Mouse (Mus musculus): ENCODE measurements at regions not wholly inside any gene's neighbourhood (a gene's known extent, or its start where the extent isn't known, plus 50 kb on each side); places are given as distances from the start of the nearest gene placed in this dataset.

- TF ChIP-seq EP300 (IDR thresholded peaks at IDR 0.05; ENCODE audit: low read depth): no peak
- no peak for TF ChIP-seq CTCF (IDR thresholded peaks at IDR 0.05; ENCODE audit: low read depth)
- Histone ChIP-seq H3K4me1 (ENCODE audit: insufficient read depth) (0 out of 2 replicates have a peak, but pooled peaks cover 3% of the 10 kb centered on the region), H3K27me3 (ENCODE audit: insufficient read depth, low read length) (no peaks in the 10 kb centered on the region), H3K4me3 (ENCODE audit: low read depth, low read length) (no peak overlapping the region), H3K9me3 (ENCODE audit: low read length) (no peaks in the 10 kb centered on the region), H3K36me3 (replicated peaks; ENCODE audit: insufficient read depth, low read length) (no peaks in the 10 kb centered on the region), H3K4me2 (ENCODE audit: low read depth, low read length) (peak overlapping the region; percentile 44), H3K9ac (replicated peaks) (no peak overlapping the region), H3K27ac (ENCODE audit: low read depth) (no peak overlapping the region)
- DNase-seq (no peak), ATAC-seq (no peak)
- 29% methylated on average over 7 of the region's 7 CpGs for WGBS (ENCODE audit: insufficient replicate concordance)
These were observed 1020.5 kb downstream of the 9330182O14Rik start for GRCm38 (mm10) chr15:41154551-41155151.

GRCm38 (mm10) chr15:41155169-41155638, 1021.0 kb downstream of the 9330182O14Rik start:
- peak overlapping the region; percentile 44 for H3K4me2 ChIP-seq (ENCODE audit: low read depth, low read length)
- ATAC-seq (no peak), DNase-seq (no peak)
- H3K9ac ChIP-seq (replicated peaks): no peak overlapping the region
- H3K36me3 ChIP-seq (replicated peaks; ENCODE audit: insufficient read depth, low read length): no peaks in the 10 kb centered on the region
- no peak overlapping the region for H3K4me3 ChIP-seq (ENCODE audit: low read depth, low read length)
- H3K27ac ChIP-seq (ENCODE audit: low read depth): no peak overlapping the region
- no peaks in the 10 kb centered on the region for H3K9me3 ChIP-seq (ENCODE audit: low read length)
- no peaks in the 10 kb centered on the region for H3K27me3 ChIP-seq (ENCODE audit: insufficient read depth, low read length)
- TF ChIP-seq EP300 (IDR thresholded peaks at IDR 0.05; ENCODE audit: low read depth) (no peak), CTCF (IDR thresholded peaks at IDR 0.05; ENCODE audit: low read depth) (no peak)
- 0 out of 2 replicates have a peak, but pooled peaks cover 3% of the 10 kb centered on the region for H3K4me1 ChIP-seq (ENCODE audit: insufficient read depth)
- WGBS (ENCODE audit: insufficient replicate concordance): 9% methylated on average over 16 of the region's 16 CpGs

- no peak for DNase-seq
- no peak overlapping the region for H3K4me3 ChIP-seq (ENCODE audit: low read depth, low read length)
- TF ChIP-seq CTCF (IDR thresholded peaks at IDR 0.05; ENCODE audit: low read depth) (no peak), EP300 (IDR thresholded peaks at IDR 0.05; ENCODE audit: low read depth) (no peak)
- no peak overlapping the region for H3K4me2 ChIP-seq (ENCODE audit: low read depth, low read length)
- 0 out of 2 replicates have a peak, but pooled peaks cover 3% of the 10 kb centered on the region for H3K4me1 ChIP-seq (ENCODE audit: insufficient read depth)
- no peak overlapping the region for H3K9ac ChIP-seq (replicated peaks)
- no peaks in the 10 kb centered on the region for H3K27me3 ChIP-seq (ENCODE audit: insufficient read depth, low read length)
- ATAC-seq: no peak
- H3K9me3 ChIP-seq (ENCODE audit: low read length): no peaks in the 10 kb centered on the region
- H3K27ac ChIP-seq (ENCODE audit: low read depth): no peak overlapping the region
- H3K36me3 ChIP-seq (replicated peaks; ENCODE audit: insufficient read depth, low read length): no peaks in the 10 kb centered on the region
These were observed 1023.6 kb downstream of the 9330182O14Rik start for GRCm38 (mm10) chr15:41157802-41158201.

- DNase-seq (no peak), ATAC-seq (no peak)
- H3K27ac ChIP-seq (ENCODE audit: low read depth): no peak overlapping the region
- H3K9ac ChIP-seq (replicated peaks): no peak overlapping the region
- H3K27me3 ChIP-seq (ENCODE audit: insufficient read depth, low read length): no peaks in the 10 kb centered on the region
- H3K36me3 ChIP-seq (replicated peaks; ENCODE audit: insufficient read depth, low read length): no peaks in the 10 kb centered on the region
- H3K4me1 ChIP-seq (ENCODE audit: insufficient read depth): 0 out of 2 replicates have a peak, but pooled peaks cover 2% of the 10 kb centered on the region
- H3K4me2 ChIP-seq (ENCODE audit: low read depth, low read length): peak overlapping the region; percentile 2; the same call in 1 of the 2 replicates
- WGBS (ENCODE audit: insufficient replicate concordance): 32% methylated on average over 8 of the region's 8 CpGs
- no peaks in the 10 kb centered on the region for H3K9me3 ChIP-seq (ENCODE audit: low read length)
- TF ChIP-seq EP300 (IDR thresholded peaks at IDR 0.05; ENCODE audit: low read depth): no peak
- H3K4me3 ChIP-seq (ENCODE audit: low read depth, low read length): no peak overlapping the region
These were observed 1028.1 kb downstream of the 9330182O14Rik start for GRCm38 (mm10) chr15:41162268-41162667.

- no peak overlapping the region for H3K9ac ChIP-seq (replicated peaks)
- TF ChIP-seq EP300 (IDR thresholded peaks at IDR 0.05; ENCODE audit: low read depth) (no peak), CTCF (IDR thresholded peaks at IDR 0.05; ENCODE audit: low read depth) (peak; percentile 76)
- H3K4me3 ChIP-seq (ENCODE audit: low read depth, low read length): no peak overlapping the region
- DNase-seq (peak; percentile 29), ATAC-seq (no peak)
- H3K27ac ChIP-seq (ENCODE audit: low read depth): no peak overlapping the region
- no peaks in the 10 kb centered on the region for H3K9me3 ChIP-seq (ENCODE audit: low read length)
- H3K4me1 ChIP-seq (ENCODE audit: insufficient read depth): 0 out of 2 replicates have a peak, but pooled peaks cover 2% of the 10 kb centered on the region
- H3K4me2 ChIP-seq (ENCODE audit: low read depth, low read length): peak overlapping the region; percentile 2; the same call in 1 of the 2 replicates
- no peaks in the 10 kb centered on the region for H3K27me3 ChIP-seq (ENCODE audit: insufficient read depth, low read length)
- 3% methylated on average over 8 of the region's 8 CpGs for WGBS (ENCODE audit: insufficient replicate concordance)
- H3K36me3 ChIP-seq (replicated peaks; ENCODE audit: insufficient read depth, low read length): no peaks in the 10 kb centered on the region
These were observed 1028.6 kb downstream of the 9330182O14Rik start for GRCm38 (mm10) chr15:41162793-41163192.

GRCm38 (mm10) chr15:41163643-41164358, 1029.6 kb downstream of the 9330182O14Rik start:
- Histone ChIP-seq H3K4me2 (ENCODE audit: low read depth, low read length) (peak overlapping the region; percentile 67), H3K4me1 (ENCODE audit: insufficient read depth) (0 out of 2 replicates have a peak, but pooled peaks cover 2% of the 10 kb centered on the region), H3K9ac (replicated peaks) (0 out of 2 replicates have a peak overlapping the region, but pooled peaks have one; percentile 26), H3K9me3 (ENCODE audit: low read length) (no peaks in the 10 kb centered on the region), H3K27ac (ENCODE audit: low read depth) (no peak overlapping the region), H3K36me3 (replicated peaks; ENCODE audit: insufficient read depth, low read length) (no peaks in the 10 kb centered on the region), H3K4me3 (ENCODE audit: low read depth, low read length) (peak overlapping the region; percentile 33), H3K27me3 (ENCODE audit: insufficient read depth, low read length) (no peaks in the 10 kb centered on the region)
- 18% methylated on average over 8 of the region's 8 CpGs for WGBS (ENCODE audit: insufficient replicate concordance)
- ATAC-seq: 0 out of 2 replicates have a peak, but pooled peaks have one; percentile 17
- TF ChIP-seq EP300 (IDR thresholded peaks at IDR 0.05; ENCODE audit: low read depth): no peak
- peak; percentile 80 for TF ChIP-seq CTCF (IDR thresholded peaks at IDR 0.05; ENCODE audit: low read depth)
- no peak for DNase-seq
